Mouse (Mus musculus) ZHBTc4 (cell line): ENCODE measurements at regions not wholly inside any gene's neighbourhood (a gene's known extent, or its start where the extent isn't known, plus 50 kb on each side); places are given as distances from the start of the nearest gene placed in this dataset.

Experiments
- DNase-seq: peaks from one replicate; pipeline ENCODE4 v3.0.0-alpha.2; 2011; ENCODE audit warnings: low read depth, low spot score

GRCm38 (mm10) chr2:57909706-57910105 lies 88.0 kb upstream of the Galnt5 start:
- DNase-seq, result no peak

GRCm38 (mm10) chr2:57916375-57917023 lies 81.2 kb upstream of the Galnt5 start:
- DNase-seq, result no peak

GRCm38 (mm10) chr2:57917721-57918120 lies 80.0 kb upstream of the Galnt5 start:
- DNase-seq, result no peak

DNA sequence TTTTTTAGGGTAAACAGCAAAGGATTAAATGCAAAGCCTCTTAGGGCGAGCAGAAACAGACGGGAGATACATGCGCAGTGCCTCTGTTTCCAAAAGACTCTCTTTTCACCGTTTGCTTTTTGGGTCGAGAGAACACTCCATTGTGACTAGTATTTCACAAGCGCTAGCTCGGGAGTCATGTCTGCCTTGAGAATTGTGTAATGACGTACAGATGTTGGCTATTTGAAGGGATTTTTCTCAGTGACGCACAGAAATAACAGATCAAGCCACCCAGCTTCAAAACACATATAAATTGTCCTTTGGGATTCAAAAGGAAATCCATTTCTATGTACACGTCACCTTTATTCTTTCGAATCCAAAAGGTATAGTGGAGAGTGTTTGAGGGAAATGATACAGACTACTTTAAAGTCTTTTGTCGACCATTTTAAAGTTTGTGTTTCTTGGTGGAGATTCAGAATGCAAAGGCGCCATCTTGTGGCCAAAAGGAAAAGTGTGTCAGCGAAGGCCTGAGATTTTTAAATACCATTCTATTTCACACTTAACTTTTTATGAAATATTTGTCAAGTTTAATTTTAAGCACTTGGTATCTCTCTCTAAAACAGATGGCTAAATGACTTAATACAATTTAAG lies 78.5 kb upstream of the Galnt5 start:
- peak; percentile 55 for DNase-seq

DNA sequence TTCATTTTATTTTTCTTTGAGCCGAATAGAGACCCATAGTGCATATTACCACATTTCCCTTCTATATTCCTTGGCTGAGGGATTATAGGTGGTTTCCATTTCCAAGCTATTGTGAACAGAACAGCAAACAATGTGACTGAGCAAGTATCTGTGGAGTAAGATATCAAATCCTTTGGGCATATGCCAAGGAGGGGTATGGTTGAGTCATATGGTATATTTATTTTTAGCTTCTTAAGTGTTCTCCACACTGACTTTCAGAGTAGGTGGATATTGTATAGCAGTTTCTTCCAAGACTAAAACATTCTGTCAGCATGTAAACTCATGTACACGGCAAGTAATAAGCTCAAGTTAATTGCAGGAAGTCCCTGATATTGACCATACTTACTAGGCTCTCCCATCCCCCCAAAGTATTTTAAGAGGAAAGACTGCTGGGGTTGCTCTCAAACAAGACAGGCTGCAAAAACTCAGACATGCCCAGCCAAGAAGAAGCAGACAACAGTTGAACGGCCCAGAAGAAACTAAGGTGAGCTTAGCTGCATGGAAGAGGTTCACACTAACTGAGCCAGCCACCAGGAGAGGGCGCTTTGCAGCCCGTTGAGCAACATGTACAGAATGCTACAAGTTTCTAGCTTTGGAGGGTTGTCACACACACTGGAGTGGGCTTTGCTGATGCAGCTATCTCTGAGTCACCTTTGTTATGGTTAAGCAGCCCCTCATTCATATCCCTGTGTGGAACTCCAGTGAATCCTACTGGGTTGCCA lies 63.4 kb upstream of the Galnt5 start:
- DNase-seq, result peak; percentile 41
